Mouse (Mus musculus): Measurements from ENCODE around the gene Col9a2. TPM values are rescaled to one million over a fixed set of nuclear protein-coding genes. Genes with fewer than 3 reads are reported as not detected.

Col9a2 gene
- not detected for polyA plus RNA-seq (2017; shearing (Covaris generic))

GRCm38 (mm10) chr4:121039331-121040115 is at the start of gene Col9a2:
Gene Col9a2, plus strand, starts transcription at chr4:121039385.

DNA sequence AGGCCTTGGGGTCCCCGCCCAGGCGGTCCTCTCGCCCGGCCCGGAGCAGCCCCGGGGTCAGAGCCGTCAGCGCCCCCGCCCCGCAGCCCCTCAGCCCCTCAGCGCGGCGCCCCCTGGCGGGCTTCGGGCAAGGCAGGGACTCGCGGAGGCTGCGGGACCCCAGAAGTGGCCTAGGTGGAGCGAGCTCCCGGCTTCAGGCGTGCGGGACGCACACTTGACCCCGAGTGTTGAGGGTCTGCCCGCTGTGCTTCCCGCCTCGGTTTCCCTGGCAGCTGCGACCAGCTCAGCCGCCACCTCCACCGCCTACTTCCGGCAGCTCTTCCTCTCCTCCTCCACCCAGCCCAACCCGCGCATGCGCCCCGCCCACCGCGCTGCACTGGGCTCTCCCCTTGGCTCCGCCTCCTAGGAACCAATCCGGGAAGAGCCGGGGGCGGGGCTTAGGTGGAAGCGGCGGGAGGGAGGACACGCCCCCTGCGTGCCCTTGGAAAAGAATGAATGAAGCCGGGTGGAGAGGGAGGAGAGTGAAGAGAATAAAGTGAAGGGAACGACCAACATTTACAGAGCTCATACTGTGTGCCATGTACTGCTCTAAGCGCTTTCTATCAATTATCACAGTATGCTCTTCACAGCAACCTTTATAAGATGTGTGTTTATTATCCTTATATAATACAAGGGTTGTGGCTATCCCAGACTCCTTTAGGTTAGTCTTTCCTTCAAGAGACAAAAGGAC is 22.1 kb upstream of the Col9a2 start, which contains the start of gene Smap2:
Smap2 (minus strand) TSS at position 320 of the 730 bp plus-strand sequence.

GRCm38 (mm10) chr4:121097650-121098378 is 58.6 kb downstream of the Col9a2 start, which contains the start of gene Zmpste24:
Gene Zmpste24, minus strand, starts transcription at chr4:121098241.

Other genes with a start within 250 kb of the Col9a2 start
- gene Nfyc, start 207.8 kb upstream of the Col9a2 start, polyA plus RNA-seq (2017; shearing (Covaris generic)): 80.4 TPM
- gene Rims3, start 184.6 kb upstream of the Col9a2 start, polyA plus RNA-seq (2017; shearing (Covaris generic)): 1.6 TPM
- 39.6 TPM for gene Exo5, start 114.4 kb upstream of the Col9a2 start, polyA plus RNA-seq (2017; shearing (Covaris generic))
- 2.9 TPM for gene Zfp69, start 87.7 kb upstream of the Col9a2 start, polyA plus RNA-seq (2017; shearing (Covaris generic))
- 29.0 TPM for gene Smap2, start 22.1 kb upstream of the Col9a2 start, polyA plus RNA-seq (2017; shearing (Covaris generic))
- gene Zmpste24, start 58.9 kb downstream of the Col9a2 start, polyA plus RNA-seq (2017; shearing (Covaris generic)): 67.9 TPM
- not detected for gene Tmco2, start 69.8 kb downstream of the Col9a2 start, polyA plus RNA-seq (2017; shearing (Covaris generic))
- 59.0 TPM for gene Rlf, start 175.7 kb downstream of the Col9a2 start, polyA plus RNA-seq (2017; shearing (Covaris generic))